Mouse (Mus musculus) cortical plate, adult 2 months (tissue): ENCODE measurements around the gene Ddx25. TPM values are rescaled to one million over a fixed set of nuclear protein-coding genes. Genes with fewer than 3 reads are reported as not detected.

Experiments used
- H3K27ac ChIP-seq: fragments of 200-500 bp; 2 replicates; pipeline ENCODE4 v1.5.1; 2012; ENCODE audit warnings: low read length, control low read depth, inconsistent platforms; ENCODE audit not compliant: insufficient read depth
- H3K4me1 ChIP-seq: fragments of 200-500 bp; 2 replicates; pipeline ENCODE4 v1.6.1; 2011; ENCODE audit warnings: low read length; ENCODE audit not compliant: control insufficient read depth, insufficient read depth
- H3K4me3 ChIP-seq: fragments of 200-500 bp; 2 replicates; pipeline ENCODE4 v1.5.1; 2011; ENCODE audit warnings: mild to moderate bottlenecking, low read length, control low read depth; ENCODE audit not compliant: insufficient read depth
- CTCF ChIP-seq: fragments of 200-500 bp; IDR thresholded peaks from 2 replicates; pipeline ENCODE4 v1.5.1; 2011; ENCODE audit warnings: mild to moderate bottlenecking, control low read depth, low read length; ENCODE audit not compliant: insufficient read depth; ENCODE audit errors: extremely low read depth
- POLR2A ChIP-seq: fragments of 200-500 bp; IDR thresholded peaks from 2 replicates; pipeline ENCODE4 v1.6.1; 2011; ENCODE audit warnings: mild to moderate bottlenecking, low read length, control low read depth; ENCODE audit not compliant: insufficient read depth; ENCODE audit errors: extremely low read depth
- polyA plus RNA-seq: library from polyadenylated mRNA; depleted of rRNA; stranded (reverse); fragments of >200 nt; gene quantifications from 2 replicates; pipeline ENCODE4 v1.2.3, GENCODE M21; 2012

Gene Ddx25
- polyA plus RNA-seq, 1 experiment = 13.9 TPM

DNA sequence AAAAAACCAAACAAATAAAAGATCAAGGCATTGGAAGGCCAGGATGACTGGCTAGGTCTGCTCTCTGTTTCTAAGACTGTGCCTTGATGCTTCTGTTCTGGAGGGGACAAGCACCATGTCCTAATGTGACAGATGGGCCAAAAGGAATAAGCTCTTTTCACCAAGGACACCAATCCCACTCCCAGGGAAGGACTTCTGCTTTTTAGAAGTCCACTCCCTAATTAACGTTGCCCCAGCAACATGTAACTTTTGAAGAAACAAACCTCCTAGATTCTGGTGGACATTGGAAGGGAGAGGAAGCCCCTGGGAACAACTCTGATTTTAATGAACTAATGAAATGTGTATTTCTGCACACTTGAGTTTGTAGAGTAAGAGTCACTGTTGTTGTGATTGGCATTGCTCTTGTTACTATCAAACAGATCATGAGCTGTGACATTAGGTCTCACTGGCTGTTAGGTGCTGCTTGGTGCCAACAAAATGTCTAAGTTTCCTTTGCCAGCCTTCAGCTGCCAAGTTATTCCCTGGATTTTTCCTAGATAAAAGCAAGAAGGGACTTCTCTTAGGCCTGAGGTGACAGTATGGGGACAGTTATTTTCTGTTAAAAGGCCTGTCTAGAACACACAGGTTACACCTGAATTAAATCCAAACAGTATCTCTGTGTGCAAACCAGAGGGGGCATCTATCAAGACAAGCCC, 35.4 kb downstream of the Ddx25 start:
- no peak for TF ChIP-seq CTCF
- no peak for TF ChIP-seq POLR2A
- H3K4me1 ChIP-seq = no peaks in the 10 kb centered on the region
- no peak overlapping the region for H3K4me3 ChIP-seq
- no peak overlapping the region for H3K27ac ChIP-seq

DNA sequence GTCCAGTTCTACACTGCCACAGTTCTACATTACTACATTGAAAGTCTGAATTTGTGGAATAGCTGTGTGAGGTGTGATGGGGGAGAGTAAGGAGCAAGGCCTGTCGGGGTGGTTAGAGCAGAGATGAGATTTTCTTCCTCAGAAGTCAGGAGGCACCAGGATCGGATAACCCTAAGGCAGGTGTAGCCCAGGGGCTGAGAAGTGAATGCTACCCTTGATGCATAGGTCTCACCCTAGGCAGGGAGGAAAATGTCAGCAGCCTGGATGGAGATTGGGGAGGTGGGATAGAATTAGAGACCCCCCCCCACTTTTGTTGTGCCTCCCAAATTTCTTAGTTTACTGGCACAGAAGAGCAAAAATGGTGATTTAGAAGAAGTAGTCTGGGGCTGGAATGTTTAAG, 36.1 kb downstream of the Ddx25 start:
- TF ChIP-seq POLR2A (no peak), CTCF (no peak)
- H3K4me1 ChIP-seq = no peaks in the 10 kb centered on the region
- no peak overlapping the region for H3K27ac ChIP-seq
- H3K4me3 ChIP-seq = no peak overlapping the region

DNA sequence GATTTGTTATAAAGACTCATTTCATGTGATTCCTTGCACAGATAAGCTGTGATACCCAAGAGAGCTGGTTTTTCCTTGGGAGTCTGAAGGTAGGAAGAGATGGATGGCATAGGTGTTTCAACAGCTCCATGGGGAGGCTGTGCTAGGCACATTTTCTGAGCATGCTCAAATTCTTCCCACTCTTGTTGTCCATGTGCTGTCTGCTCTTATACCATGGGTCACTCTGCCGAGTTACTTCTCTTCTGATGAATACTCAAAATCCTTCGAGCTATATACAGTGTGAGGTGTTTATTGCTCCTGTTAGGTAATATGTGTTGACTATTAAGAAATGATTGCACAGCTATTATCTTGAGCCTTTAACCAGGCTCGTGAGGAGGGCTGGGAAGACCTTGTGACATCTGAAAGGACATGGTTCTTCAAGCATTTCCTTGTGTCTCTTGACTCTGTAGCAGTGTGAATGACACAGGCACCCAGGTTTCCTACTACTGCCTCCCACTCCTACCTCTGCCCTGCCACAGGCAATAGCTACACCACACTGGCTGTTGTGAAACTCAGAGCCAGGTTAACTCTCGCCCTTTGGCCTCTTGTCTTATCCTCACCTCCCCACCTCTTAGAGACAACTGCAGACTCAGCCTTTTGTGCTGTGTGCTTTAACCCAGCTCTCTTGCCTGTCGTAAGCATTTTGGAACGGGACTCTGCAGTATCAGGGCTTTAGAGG, 37.5 kb downstream of the Ddx25 start:
- Histone ChIP-seq H3K27ac (no peak overlapping the region), H3K4me3 (no peak overlapping the region), H3K4me1 (no peaks in the 10 kb centered on the region)
- TF ChIP-seq CTCF = no peak
- no peak for TF ChIP-seq POLR2A

DNA sequence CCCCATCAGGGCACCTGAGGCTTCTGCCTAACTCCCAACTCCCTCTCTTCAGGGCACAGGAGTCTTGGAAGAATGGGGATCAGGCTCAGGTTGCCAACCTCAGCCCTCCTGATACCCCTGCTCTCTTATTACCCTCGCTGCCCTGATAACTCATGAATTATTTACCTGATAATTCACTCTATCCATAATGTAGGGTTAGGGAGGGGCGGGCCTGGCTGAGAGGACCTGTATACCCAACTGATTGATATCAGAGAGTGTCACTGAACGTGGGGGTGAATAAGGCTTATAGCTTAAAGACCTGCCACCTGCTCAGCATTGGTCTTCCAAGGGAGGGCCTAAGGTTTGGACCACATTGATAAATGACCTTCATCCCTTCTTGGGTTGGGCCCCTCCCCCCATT, 40.2 kb downstream of the Ddx25 start, which contains the start of gene Gm1113:
Gene Gm1113, minus strand, starts transcription at position 101 of the 400 bp plus-strand sequence.
- Histone ChIP-seq H3K4me1 (no peaks in the 10 kb centered on the region), H3K27ac (no peak within 1 kb of the TSS), H3K4me3 (no peak within 1 kb of the TSS)
- TF ChIP-seq POLR2A = no peak
- no peak for TF ChIP-seq CTCF

DNA sequence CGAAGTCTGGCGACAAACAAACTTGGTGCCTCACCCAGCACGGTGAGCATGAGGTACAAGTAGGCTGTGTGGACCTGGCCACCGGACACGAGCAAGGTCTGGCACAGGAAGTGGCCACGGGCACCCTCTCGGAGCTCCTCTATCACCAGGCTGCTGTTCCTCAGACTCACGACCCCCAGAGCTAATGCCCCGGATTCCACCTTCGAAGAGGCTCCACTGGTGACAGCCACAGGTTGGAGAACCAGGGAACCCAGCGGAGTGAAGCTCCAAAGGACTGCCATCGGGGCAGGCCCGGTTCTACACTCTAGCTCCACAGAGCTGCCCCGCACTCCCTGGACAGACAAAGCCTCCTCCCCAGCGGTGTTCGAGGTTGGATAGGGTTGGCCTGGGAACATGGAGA, 41.6 kb downstream of the Ddx25 start:
- no peak overlapping the region for H3K27ac ChIP-seq
- no peak overlapping the region for H3K4me3 ChIP-seq
- no peaks in the 10 kb centered on the region for H3K4me1 ChIP-seq
- TF ChIP-seq CTCF = no peak
- TF ChIP-seq POLR2A = no peak

DNA sequence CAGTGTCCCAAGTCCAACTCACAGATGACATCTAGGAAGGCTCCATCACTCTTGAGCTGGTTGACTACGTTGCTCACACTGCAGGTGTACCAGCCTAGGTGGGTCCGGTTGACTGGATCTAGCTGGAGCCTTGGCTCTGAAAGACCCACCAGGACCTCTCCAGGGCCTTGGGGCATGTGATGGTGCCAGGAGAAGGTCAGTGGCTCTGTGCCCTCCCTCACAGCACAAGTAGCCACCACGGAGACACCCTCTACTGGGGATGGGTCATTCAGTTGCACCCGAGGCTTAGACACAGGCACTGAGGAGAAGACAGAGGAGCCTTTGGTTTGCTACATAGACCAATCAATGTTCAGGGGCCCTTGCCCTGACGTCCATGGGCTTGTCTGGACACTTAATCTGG, 42.1 kb downstream of the Ddx25 start:
- no peak overlapping the region for H3K27ac ChIP-seq
- TF ChIP-seq CTCF (no peak), POLR2A (no peak)
- H3K4me1 ChIP-seq = no peaks in the 10 kb centered on the region
- no peak overlapping the region for H3K4me3 ChIP-seq

DNA sequence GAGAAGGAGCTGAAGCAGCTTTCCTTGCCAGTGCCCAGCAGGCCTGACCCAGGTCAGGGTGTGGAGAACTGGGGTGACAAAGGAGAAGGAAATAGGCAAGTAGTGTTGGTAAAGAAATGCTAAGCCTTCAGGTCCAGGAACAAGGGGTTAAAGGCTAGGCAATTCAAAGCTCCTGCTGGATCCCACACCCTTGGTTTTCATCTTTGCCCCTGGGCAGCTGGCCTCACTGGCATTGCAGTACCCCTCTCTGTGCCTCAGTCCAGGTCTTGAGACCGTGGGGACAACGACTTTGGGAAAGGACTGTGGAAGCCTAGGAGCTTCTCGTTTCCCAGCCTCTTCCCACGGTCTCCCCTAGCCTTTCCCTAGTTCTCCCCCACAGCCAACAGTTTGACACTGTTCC, 44.4 kb downstream of the Ddx25 start:
- Histone ChIP-seq H3K27ac (no peak overlapping the region), H3K4me1 (no peaks in the 10 kb centered on the region), H3K4me3 (no peak overlapping the region)
- no peak for TF ChIP-seq POLR2A
- TF ChIP-seq CTCF = no peak

DNA sequence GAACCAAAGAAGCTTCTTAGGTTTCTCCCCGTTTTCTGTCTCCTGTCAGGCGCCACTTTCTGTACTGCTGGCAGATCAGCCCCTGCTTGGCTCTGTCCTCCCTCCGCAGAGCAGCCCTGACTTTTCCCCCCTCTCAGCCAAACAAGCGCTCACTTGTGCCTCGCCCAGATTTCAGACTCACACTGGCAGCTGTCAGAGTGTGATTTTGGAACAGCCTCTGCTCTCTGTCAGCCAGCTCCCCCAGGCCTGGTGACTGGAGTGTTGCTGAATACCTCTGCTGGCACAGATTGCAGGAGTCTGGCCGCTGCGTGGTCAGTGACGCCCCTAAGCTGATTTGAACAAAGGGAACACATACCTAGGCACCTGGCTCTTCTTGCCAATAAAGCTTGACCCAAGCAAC, 50.1 kb downstream of the Ddx25 start:
- H3K4me3 ChIP-seq = no peak overlapping the region
- TF ChIP-seq CTCF (no peak), POLR2A (no peak)
- no peaks in the 10 kb centered on the region for H3K4me1 ChIP-seq
- no peak overlapping the region for H3K27ac ChIP-seq

DNA sequence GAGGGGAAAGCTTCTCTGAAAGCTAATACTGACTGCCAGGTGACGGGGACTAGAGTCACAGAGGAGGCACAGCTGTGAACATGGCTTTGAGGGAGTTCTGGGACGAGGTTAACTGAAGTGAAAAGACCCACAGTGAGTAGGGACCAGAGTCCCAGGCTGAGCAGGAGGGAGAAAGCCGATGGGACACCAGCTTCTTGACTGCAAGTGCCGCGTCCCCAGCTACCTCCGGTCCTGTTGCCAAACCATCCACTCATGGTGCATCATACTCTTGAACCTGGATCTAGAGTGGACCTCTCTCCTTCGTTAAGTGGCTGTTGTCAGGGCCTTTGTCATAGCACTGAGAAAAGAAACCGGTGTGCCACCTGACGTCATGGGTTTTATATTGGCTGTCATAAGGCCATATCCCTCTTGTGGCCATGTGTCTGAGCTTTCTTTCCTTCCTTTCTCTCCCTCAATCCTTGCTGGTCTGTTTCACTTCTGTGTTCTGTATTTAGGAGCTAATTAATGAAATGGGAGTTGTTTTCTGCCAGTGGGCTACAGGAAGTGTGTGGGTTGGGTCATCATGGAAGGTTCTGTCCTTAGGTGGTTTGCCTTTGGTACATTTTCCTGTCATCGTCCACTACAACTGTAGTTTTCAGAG, 55.8 kb downstream of the Ddx25 start:
- H3K4me3 ChIP-seq = no peak overlapping the region
- H3K4me1 ChIP-seq = no peaks in the 10 kb centered on the region
- H3K27ac ChIP-seq = no peak overlapping the region
- TF ChIP-seq POLR2A (no peak), CTCF (no peak)
